Comparison of ENCODE assay signal across 20 mouse cellular contexts in genomic region chr5:117964750-117965149, GRCm38 (mm10). TPM values are rescaled to one million over a fixed set of nuclear protein-coding genes. Genes with fewer than 3 reads are reported as not detected.
DNase-seq lines count a peak whose midpoint lies in the region; ATAC-seq lines count a peak whose summit lies in the region.
"Had no signal": no experiment of that assay in that cellular context is flagged by ENCODE, and none has a peak within 500 bp of the region (broad histone marks: within the 10 kb centered on the region; RNA-seq: fewer than 3 reads in every experiment).

No protein-coding gene starts in this region.

- H3K9me3 ChIP-seq in heart, embryonic 11.5 days (replicated peaks; ENCODE audit: control insufficient read depth, low read length): no peaks in the 10 kb centered on the region
- no peaks in the 10 kb centered on the region for H3K9me3 ChIP-seq in kidney, embryonic 14.5 days (ENCODE audit: control insufficient read depth, low read length)
- H3K9me3 ChIP-seq: forebrain, embryonic 13.5 days; limb, embryonic 15.5 days had no signal

- 0 out of 2 replicates have a peak, but pooled peaks cover 2% of the 10 kb centered on the region for H3K27me3 ChIP-seq in heart, embryonic 11.5 days (ENCODE audit: control insufficient read depth, insufficient read depth, low read length)
- H3K27me3 ChIP-seq in kidney, embryonic 14.5 days (ENCODE audit: control insufficient read depth, insufficient read depth, low read length): no peaks in the 10 kb centered on the region
- H3K27me3 ChIP-seq: forebrain, embryonic 13.5 days; limb, embryonic 15.5 days had no signal

- H3K9ac ChIP-seq in heart, embryonic 11.5 days (ENCODE audit: low read depth, low read length): no peak overlapping the region
- H3K9ac ChIP-seq in kidney, embryonic 14.5 days (ENCODE audit: low read depth, low read length): no peak overlapping the region
- H3K9ac ChIP-seq: forebrain, embryonic 13.5 days; hindbrain, embryonic 14.5 days; limb, embryonic 15.5 days; liver, postnatal 0 days had no signal

- WGBS in heart, embryonic 11.5 days (ENCODE audit: insufficient replicate concordance): 37% methylated on average over 9 of the region's 9 CpGs
- 33% methylated on average over 9 of the region's 9 CpGs for WGBS in kidney, embryonic 14.5 days

- H3K36me3 ChIP-seq in heart, embryonic 11.5 days (ENCODE audit: control insufficient read depth, insufficient read depth, low read length): no peaks in the 10 kb centered on the region
- H3K36me3 ChIP-seq in kidney, embryonic 14.5 days (ENCODE audit: control insufficient read depth, insufficient read depth, low read length): no peaks in the 10 kb centered on the region
- H3K36me3 ChIP-seq: limb, embryonic 15.5 days had no signal

- intact Hi-C loops in heart, postnatal 25 days (cut with DNase I): no loop called here

- H3K4me2 ChIP-seq in heart, embryonic 11.5 days: peak overlapping the region; percentile 21; the same call in 1 of the 2 replicates
- H3K4me2 ChIP-seq in kidney, embryonic 14.5 days (replicated peaks; ENCODE audit: low read depth, low read length): no peak overlapping the region
- H3K4me2 ChIP-seq: forebrain, embryonic 13.5 days; hindbrain, embryonic 14.5 days; limb, embryonic 15.5 days had no signal

- H3K4me3 ChIP-seq in heart, embryonic 11.5 days (ENCODE audit: low read depth, low read length): no peak overlapping the region
- no peak overlapping the region for H3K4me3 ChIP-seq in kidney, embryonic 14.5 days (ENCODE audit: low read length)
- H3K4me3 ChIP-seq: forebrain, embryonic 13.5 days; limb, embryonic 15.5 days had no signal

- no peak for DNase-seq in heart, postnatal 25 days (ENCODE audit: low spot score)
- peak; percentile 43 for DNase-seq in kidney, adult 11 months
- DNase-seq in kidney, adult 9 months: peak; percentile 45
- peak; percentile 72 to 76 for DNase-seq in kidney, postnatal 25 days
- no peak for DNase-seq in frontal cortex, postnatal 25 days (ENCODE audit: low spot score in 2 of 2)
- DNase-seq in cerebellum, postnatal 25 days: no peak
- DNase-seq: cerebellum, postnatal 36 days; gastrocnemius, postnatal 36 days; liver, postnatal 0 days; lung, postnatal 36 days; right cerebral cortex, postnatal 25 days; thymus, postnatal 14 days had no signal

- no peak for ATAC-seq in heart, embryonic 11.5 days (replicated peaks; ENCODE audit: insufficient number of reproducible peaks, low FRiP score, low TSS enrichment)
- no peak for ATAC-seq in kidney, embryonic 14.5 days (ENCODE audit: low FRiP score, low TSS enrichment)
- ATAC-seq: activated CD4-positive, CD25-positive, alpha-beta regulatory T cell, adult 4 months; forebrain, embryonic 13.5 days; intestine, postnatal 0 days; liver, postnatal 0 days; Patski had no signal

- peaks cover 14% of the 10 kb centered on the region for H3K4me1 ChIP-seq in heart, embryonic 11.5 days (ENCODE audit: control insufficient read depth, insufficient read depth, low read length)
- peaks cover 19% of the 10 kb centered on the region; the same call in 1 of the 2 replicates for H3K4me1 ChIP-seq in kidney, embryonic 14.5 days (ENCODE audit: control insufficient read depth, insufficient read depth, low read length)
- H3K4me1 ChIP-seq: forebrain, embryonic 13.5 days; limb, embryonic 15.5 days had no signal

- no peak overlapping the region for H3K27ac ChIP-seq in heart, embryonic 11.5 days (ENCODE audit: low read depth, low read length)
- no peak overlapping the region for H3K27ac ChIP-seq in kidney, embryonic 14.5 days (ENCODE audit: low read depth, low read length)
- H3K27ac ChIP-seq: forebrain, embryonic 13.5 days; hindbrain, embryonic 14.5 days; limb, embryonic 15.5 days had no signal

RNA-seq across cellular contexts. Expression of gene Fbxo21, which starts 11.8 kb away (rescaled TPM):
- polyA plus RNA-seq in heart, embryonic 11.5 days (2014; fragmentation: Nextera tagmentation; extraction: Ambion mirVana): 46.2 and 52.8 TPM in 2 replicates
- total RNA-seq in heart, postnatal 25 days (2021): 10 to 100 TPM; 38.2 to 44.9 TPM
- polyA plus RNA-seq in kidney, embryonic 14.5 days (2014; fragmentation: Nextera tagmentation; extraction: Ambion mirVana): 38.4 and 82.9 TPM in 2 replicates

Comparison
In these comparisons a context has a peak if more than half of its experiments do, and no peak if none do; other contexts are left out.
1. DNase-seq: peak in kidney, adult 11 months (single experiment), kidney, adult 9 months (single experiment) and kidney, postnatal 25 days (2 of 2); none in heart, postnatal 25 days (single experiment), frontal cortex, postnatal 25 days (0 of 2) and cerebellum, postnatal 25 days (0 of 2).